Mouse (Mus musculus) midbrain, embryonic 12.5 days (tissue): ENCODE measurements around the gene Josd1. TPM values are rescaled to one million over a fixed set of nuclear protein-coding genes. Genes with fewer than 3 reads are reported as not detected.

ENCODE experiments used
- ATAC-seq: fragments of 200-750 bp; cut with Nextera tagmentation; 2 replicates; pipeline ENCODE4 v1.8.0; 2017; ENCODE audit warnings: low read depth, moderate TSS enrichment, moderate library complexity; ENCODE audit not compliant: low FRiP score
- H3K27ac ChIP-seq: fragments of 300-500 bp; sonication (generic); replicated peaks from 2 replicates; pipeline ENCODE4 v1.5.1; 2016; ENCODE audit warnings: mild to moderate bottlenecking
- H3K27me3 ChIP-seq: fragments of 300-500 bp; sonication (generic); 2 replicates; pipeline ENCODE4 v1.6.1; 2016; ENCODE audit warnings: mild to moderate bottlenecking
- H3K36me3 ChIP-seq: fragments of 300-500 bp; sonication (generic); 2 replicates; pipeline ENCODE4 v1.6.1; 2016
- H3K4me1 ChIP-seq: fragments of 300-500 bp; sonication (generic); 2 replicates; pipeline ENCODE4 v1.6.1; 2016
- H3K4me2 ChIP-seq: fragments of 300-500 bp; sonication (generic); replicated peaks from 2 replicates; pipeline ENCODE4 v1.6.1; 2016; ENCODE audit warnings: mild to moderate bottlenecking, moderate library complexity
- H3K4me3 ChIP-seq: fragments of 300-500 bp; sonication (generic); 2 replicates; pipeline ENCODE4 v1.5.1; 2016; ENCODE audit warnings: mild to moderate bottlenecking
- H3K9ac ChIP-seq: fragments of 300-500 bp; sonication (generic); replicated peaks from 2 replicates; pipeline ENCODE4 v1.6.1; 2016; ENCODE audit warnings: mild to moderate bottlenecking, moderate library complexity
- H3K9me3 ChIP-seq: fragments of 300-500 bp; sonication (generic); 2 replicates; pipeline ENCODE4 v1.6.1; 2016; ENCODE audit warnings: mild to moderate bottlenecking
- WGBS: fragments of 180-500 bp; shearing (Covaris S2); methylation state at CpG from one replicate; pipeline ENCODE4 v1.1.7; 2016; 5-methylcytosine and 5-hydroxymethylcytosine counted together
- polyA plus RNA-seq: library from polyadenylated mRNA; unstranded; fragments of >200 nt; fragmentation: Nextera tagmentation; extraction: Ambion mirVana; gene quantifications from 2 replicates; pipeline ENCODE4 v1.2.1, GENCODE M21; 2016

Josd1 gene
- polyA plus RNA-seq, 1 experiment from 2014 or later = 24.8 TPM

DNA sequence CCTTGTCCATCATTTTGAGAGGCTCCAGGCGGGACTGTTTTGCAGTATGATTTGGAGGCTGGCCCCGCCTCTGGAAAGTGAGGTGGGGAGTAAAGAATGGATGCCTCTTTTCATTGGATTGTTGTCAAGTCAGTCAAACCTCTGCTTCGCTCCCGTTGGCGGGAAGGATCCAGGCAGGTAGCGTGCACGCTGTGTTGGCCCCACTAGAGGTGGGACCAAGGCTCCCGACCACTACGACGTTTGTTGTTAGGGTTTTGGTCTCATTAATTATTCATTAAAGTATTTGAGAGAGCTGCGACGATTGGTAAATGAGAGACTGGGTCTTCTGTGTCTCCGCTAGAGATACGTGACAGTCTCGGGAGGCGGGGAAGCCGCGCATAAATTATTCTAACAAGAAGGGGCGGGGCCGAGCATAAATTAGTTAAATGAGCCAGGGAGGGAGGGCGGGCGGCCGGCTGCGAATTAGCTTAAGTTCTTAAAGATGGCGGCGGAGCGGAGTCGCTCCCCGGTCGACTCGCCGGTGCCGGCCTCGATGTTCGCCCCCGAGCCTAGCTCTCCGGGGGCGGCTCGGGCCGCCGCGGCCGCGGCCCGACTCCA is 2.8 kb upstream of the Josd1 start, which contains the start of gene Gtpbp1:
TSS of gene Gtpbp1 (plus strand) at position 420 of the 597 bp plus-strand sequence.
- Histone ChIP-seq H3K9ac (peak within 1 kb of the TSS; percentile 88), H3K4me3 (peak within 1 kb of the TSS; percentile 94), H3K27me3 (0 out of 2 replicates have a peak, but pooled peaks cover 4% of the 10 kb centered on the region), H3K27ac (peak within 1 kb of the TSS; percentile 89), H3K9me3 (no peaks in the 10 kb centered on the region), H3K4me2 (peak within 1 kb of the TSS; percentile 98), H3K36me3 (peaks cover 5% of the 10 kb centered on the region; the same call in 1 of the 2 replicates), H3K4me1 (peaks cover 45% of the 10 kb centered on the region)
- ATAC-seq = peak; percentile 97
- under 1% methylated on average over 45 of the region's 45 CpGs for WGBS

DNA sequence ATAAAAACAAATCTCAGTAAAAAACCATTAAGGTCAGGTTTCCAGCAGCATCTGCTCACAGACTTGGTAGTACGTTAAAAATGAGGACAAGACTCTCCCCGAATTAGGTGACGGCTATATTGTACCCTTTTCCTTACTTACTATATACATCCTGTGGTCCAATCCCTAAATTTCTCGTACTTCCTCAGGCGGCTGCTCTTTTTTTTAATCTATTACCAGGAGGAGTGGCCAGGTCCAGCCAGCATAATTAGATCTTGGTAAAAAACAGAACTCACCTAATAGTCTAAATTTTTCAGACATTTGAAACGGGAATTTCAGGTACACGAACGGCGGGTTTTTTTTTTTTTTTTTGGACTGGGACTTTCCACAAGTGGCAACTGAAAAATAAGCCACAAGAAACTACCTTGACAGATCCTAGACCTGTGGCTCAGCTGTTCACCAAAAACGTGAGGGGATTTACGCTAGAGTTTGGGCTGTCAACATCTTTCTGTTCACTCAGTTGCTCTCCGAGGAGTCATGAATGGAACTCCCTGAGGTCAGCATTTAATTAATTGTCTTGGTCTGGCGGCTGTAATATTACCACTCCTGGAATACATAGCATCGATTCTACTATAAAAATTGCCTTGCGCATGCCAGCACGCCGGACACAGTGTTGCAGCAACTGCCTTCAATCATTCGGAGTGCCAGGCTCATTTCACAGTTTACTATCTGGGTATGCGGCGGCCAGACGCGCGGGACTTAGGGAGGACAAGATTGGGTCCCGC is 2.1 kb upstream of the Josd1 start:
- ATAC-seq = no peak
- H3K4me1 ChIP-seq = peaks cover 52% of the 10 kb centered on the region
- H3K9ac ChIP-seq = no peak overlapping the region

DNA sequence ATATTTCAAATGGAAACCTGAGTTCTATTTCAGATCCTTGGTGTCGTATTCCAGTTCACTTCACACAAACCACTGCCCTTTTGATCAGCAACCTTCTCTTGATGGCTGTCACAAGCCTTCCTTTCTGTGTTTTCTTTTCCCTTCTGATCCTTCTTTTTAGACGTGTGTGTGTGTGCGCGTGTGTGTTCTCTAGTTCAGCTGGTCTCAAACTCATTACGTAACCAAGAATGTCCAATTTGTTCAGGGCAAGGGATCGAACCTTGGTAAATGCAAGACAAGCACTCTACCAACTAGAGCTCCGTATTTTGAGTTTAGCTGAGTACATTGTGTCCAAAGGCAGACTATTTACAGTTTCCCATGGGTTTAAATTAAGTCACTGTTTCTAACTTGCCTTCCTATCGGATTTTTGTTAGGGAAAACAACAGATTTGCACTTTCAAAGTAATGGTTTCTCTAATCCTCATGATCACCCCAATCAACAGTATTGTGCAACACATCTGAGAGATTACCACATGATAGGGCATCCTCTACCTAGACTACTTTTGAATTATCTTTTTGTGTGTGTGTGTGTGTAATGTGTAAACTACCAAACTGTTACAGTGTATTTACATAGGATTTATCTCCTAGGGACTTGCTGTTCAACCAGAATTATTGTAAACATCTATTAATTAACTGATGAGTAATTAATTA is 693 bp upstream of the Josd1 start:
- H3K27me3 ChIP-seq = 0 out of 2 replicates have a peak, but pooled peaks cover 4% of the 10 kb centered on the region
- no peaks in the 10 kb centered on the region for H3K36me3 ChIP-seq
- WGBS = 7% methylated on average over 8 of the region's 8 CpGs
- peak overlapping the region; percentile 89 for H3K4me3 ChIP-seq
- H3K9me3 ChIP-seq = no peaks in the 10 kb centered on the region
- H3K4me1 ChIP-seq = peaks cover 65% of the 10 kb centered on the region
- peak overlapping the region; percentile 84 for H3K9ac ChIP-seq
- peak overlapping the region; percentile 80 for H3K4me2 ChIP-seq
- H3K27ac ChIP-seq = peak overlapping the region; percentile 93
- ATAC-seq = no peak

More for the DNA sequence above, 2.1 kb upstream of the Josd1 start:
- H3K36me3 ChIP-seq = peaks cover 4% of the 10 kb centered on the region; the same call in 1 of the 2 replicates
- peak overlapping the region; percentile 57 for H3K4me2 ChIP-seq
- peak overlapping the region; percentile 26; the same call in 1 of the 2 replicates for H3K27ac ChIP-seq
- H3K4me3 ChIP-seq = peak overlapping the region; percentile 94
- WGBS = 17% methylated on average over 24 of the region's 24 CpGs
- H3K9me3 ChIP-seq = no peaks in the 10 kb centered on the region
- 0 out of 2 replicates have a peak, but pooled peaks cover 4% of the 10 kb centered on the region for H3K27me3 ChIP-seq

DNA sequence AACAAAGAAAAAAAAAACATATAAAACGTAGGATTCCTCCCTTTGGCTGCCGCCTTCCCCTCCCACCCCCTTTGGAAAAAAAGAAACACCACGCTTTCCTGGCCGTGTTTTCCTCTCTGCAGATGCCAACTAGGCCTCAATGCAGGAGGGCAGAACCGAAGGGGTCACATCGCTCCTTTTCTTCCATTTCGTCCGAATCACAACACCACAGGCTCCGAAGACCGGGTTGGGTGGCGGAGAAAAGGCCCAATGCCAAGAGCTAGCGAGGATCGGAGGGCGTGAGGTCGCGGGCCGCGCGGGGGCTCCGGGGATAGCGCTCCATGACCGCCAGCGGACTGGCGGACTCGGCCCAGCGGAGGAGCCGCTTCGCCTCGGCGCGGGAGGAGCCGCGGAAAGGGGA is 544 bp downstream of the Josd1 start:
- peak overlapping the region; percentile 93 for H3K27ac ChIP-seq
- no peaks in the 10 kb centered on the region for H3K36me3 ChIP-seq
- peaks cover 59% of the 10 kb centered on the region for H3K4me1 ChIP-seq
- no peak for ATAC-seq
- H3K9ac ChIP-seq = peak overlapping the region; percentile 84
- no peaks in the 10 kb centered on the region for H3K9me3 ChIP-seq
- H3K27me3 ChIP-seq = 0 out of 2 replicates have a peak, but pooled peaks cover 4% of the 10 kb centered on the region
- under 1% methylated on average over 30 of the region's 33 CpGs for WGBS
- H3K4me3 ChIP-seq = peak overlapping the region; percentile 89
- H3K4me2 ChIP-seq = peak overlapping the region; percentile 80

DNA sequence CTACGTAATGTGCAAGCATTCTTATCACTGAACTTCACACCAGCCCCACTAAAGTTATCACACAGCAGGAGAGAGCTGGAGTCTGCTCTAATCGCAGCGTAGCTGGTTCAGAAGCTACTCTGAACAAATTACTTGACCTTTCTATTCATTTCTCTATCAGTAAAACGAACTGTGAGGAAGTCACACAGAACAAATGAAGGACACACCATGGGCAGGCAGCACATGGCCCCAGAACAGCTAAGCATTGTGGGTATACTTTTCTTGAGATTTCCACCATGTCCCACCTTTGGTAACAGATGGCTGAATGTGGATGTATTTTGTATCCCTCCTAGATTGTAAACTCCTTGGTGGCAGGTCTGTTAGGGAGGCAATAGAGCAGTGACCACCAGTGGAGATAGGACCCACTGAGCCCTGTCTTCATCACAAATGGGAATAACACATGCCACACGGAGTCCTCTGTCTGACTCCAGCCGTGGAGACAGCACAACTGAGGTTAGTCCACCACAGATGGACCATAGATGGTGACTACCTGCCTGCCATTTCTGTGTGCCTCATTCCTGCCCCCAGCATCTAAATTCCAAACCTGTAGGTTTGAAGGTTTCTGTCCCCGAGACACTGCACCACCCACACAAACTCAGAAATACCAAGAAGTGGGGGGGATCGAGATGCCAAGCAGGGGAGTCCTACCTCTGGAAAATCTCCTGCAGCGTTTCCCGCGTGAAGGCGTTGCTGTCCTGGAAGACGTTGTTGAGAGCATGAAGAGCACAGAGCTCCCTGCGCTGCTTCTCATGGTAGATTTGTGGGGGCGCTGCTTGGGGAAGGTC is 1.5 kb downstream of the Josd1 start:
- H3K27ac ChIP-seq = no peak overlapping the region
- peak overlapping the region; percentile 80 for H3K4me2 ChIP-seq
- peaks cover 51% of the 10 kb centered on the region for H3K4me1 ChIP-seq
- H3K9me3 ChIP-seq = no peaks in the 10 kb centered on the region
- no peaks in the 10 kb centered on the region for H3K36me3 ChIP-seq
- WGBS = 24% methylated on average over 15 of the region's 15 CpGs
- H3K9ac ChIP-seq = peak overlapping the region; percentile 84
- 0 out of 2 replicates have a peak, but pooled peaks cover 4% of the 10 kb centered on the region for H3K27me3 ChIP-seq
- no peak for ATAC-seq
- H3K4me3 ChIP-seq = peak overlapping the region; percentile 89

DNA sequence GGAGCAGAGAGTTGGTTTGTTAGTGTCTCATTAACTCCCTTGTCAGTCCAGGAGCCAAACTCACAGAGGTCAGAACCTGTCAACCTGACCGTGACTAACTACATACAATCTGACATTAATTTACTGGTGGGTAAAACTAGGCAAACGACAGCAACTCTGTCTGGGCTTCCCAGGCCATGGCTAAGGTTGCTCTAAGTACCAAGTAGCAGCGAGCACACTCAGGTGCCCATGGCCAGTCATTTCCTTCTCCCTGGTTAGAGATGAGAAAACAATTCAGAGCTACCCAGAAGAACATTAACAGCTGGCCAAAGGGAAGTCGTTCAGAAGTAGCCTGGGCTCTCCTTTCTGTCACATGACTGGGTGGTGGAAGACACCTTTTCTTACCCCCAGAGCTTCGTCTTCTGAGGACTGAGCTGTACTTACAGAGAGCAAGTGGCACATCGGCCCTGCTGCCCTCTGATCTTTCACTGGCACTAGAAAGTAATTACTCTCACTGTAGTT is 2.5 kb downstream of the Josd1 start:
- Histone ChIP-seq H3K27ac (no peak overlapping the region), H3K4me1 (peaks cover 51% of the 10 kb centered on the region), H3K27me3 (0 out of 2 replicates have a peak, but pooled peaks cover 4% of the 10 kb centered on the region), H3K4me3 (peak overlapping the region; percentile 89), H3K9me3 (no peaks in the 10 kb centered on the region), H3K4me2 (peak overlapping the region; percentile 80), H3K36me3 (no peaks in the 10 kb centered on the region), H3K9ac (peak overlapping the region; percentile 84)
- no peak for ATAC-seq
- 66% methylated on average over 6 of the region's 6 CpGs for WGBS

DNA sequence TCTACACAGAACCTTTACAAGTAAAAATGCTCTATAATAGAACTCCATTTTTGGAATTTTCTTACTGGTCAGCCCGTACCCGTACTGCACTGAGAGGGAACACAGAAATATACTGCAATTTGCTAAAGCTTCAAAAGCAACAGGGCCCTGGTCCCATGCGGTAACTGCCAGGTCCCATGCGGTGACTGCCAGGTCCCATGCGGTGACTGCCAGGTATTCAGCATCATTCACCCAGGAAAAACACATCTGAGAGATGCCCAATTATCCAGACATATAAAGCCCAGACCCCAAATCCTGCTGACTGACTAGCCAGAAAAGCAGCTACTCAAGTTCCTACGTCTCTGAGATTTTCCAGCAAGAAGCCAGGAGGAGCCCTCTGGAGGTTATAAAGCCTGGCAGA is 3.1 kb downstream of the Josd1 start:
- Histone ChIP-seq H3K9ac (peak overlapping the region; percentile 84; the same call in 1 of the 2 replicates), H3K4me2 (peak overlapping the region; percentile 80), H3K9me3 (no peaks in the 10 kb centered on the region), H3K36me3 (no peaks in the 10 kb centered on the region), H3K4me3 (peak overlapping the region; percentile 89; the same call in 1 of the 2 replicates), H3K27ac (no peak overlapping the region), H3K4me1 (peaks cover 45% of the 10 kb centered on the region), H3K27me3 (0 out of 2 replicates have a peak, but pooled peaks cover 4% of the 10 kb centered on the region)
- ATAC-seq = no peak
- 92% methylated on average over 6 of the region's 6 CpGs for WGBS

DNA sequence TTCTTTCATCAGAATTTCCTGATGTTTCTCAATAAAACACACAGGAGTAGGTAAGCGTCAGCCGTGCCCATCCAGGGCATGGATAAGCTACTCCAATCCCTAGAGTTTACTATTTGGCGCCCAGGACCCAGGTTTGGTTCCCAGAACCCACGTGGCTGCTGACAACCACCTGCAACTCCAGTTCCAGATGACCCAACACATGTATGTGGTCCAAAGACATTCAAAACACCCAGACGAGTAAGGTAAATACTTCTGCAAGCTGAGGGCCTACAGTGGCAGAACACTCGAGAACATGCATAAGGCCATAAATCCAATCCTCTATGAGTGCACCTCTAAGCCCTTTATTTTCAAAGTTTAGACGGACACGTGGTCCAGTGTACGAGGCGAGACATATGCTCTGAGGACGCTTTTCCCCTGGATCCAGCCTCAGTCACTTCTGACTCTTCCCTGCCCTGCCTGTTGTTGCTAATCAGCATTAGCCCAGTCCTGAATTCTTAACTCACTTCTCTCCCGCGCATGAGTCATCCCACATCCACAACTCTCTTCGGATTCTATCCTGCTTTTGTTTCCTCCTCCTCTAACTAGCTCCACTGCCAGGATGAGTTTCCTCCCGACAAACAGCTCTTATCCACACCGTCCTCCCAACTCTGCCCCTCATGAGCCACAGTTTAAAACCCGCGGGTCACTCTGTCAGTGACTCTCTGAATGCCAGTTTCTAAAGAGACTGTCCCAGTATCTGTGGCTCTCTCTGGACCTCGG is 3.8 kb downstream of the Josd1 start:
- no peaks in the 10 kb centered on the region for H3K36me3 ChIP-seq
- H3K4me2 ChIP-seq = peak overlapping the region; percentile 80
- H3K27me3 ChIP-seq = no peaks in the 10 kb centered on the region
- peak overlapping the region; percentile 84; the same call in 1 of the 2 replicates for H3K9ac ChIP-seq
- WGBS = 78% methylated on average over 19 of the region's 19 CpGs
- H3K4me1 ChIP-seq = peaks cover 44% of the 10 kb centered on the region
- no peak overlapping the region for H3K27ac ChIP-seq
- no peaks in the 10 kb centered on the region for H3K9me3 ChIP-seq
- H3K4me3 ChIP-seq = no peak overlapping the region
- no peak for ATAC-seq

DNA sequence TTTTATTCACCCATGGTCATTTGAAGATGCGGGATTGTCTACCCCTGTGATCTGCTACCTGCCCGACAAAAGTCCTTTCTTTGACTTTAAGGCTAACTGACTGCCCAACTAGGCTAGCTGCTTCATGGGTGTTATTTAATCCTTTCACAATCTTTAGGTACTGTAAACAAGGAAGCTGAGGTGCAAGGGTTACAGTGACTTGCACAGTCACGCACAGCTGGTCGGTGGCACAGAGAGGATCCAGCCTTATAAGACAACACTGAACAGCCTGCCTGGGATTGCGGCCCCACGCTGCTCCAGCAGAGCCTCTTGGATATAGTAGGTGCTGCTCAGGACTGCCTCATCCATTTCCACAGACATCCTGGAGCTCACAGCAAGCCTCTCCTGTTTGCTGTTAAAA is 4.6 kb downstream of the Josd1 start:
- WGBS = 92% methylated on average over 6 of the region's 6 CpGs
- Histone ChIP-seq H3K4me1 (peaks cover 39% of the 10 kb centered on the region), H3K27me3 (no peaks in the 10 kb centered on the region), H3K4me2 (no peak overlapping the region), H3K4me3 (no peak overlapping the region), H3K9me3 (no peaks in the 10 kb centered on the region), H3K9ac (no peak overlapping the region; the same call in 1 of the 2 replicates), H3K27ac (no peak overlapping the region), H3K36me3 (no peaks in the 10 kb centered on the region)
- no peak for ATAC-seq

DNA sequence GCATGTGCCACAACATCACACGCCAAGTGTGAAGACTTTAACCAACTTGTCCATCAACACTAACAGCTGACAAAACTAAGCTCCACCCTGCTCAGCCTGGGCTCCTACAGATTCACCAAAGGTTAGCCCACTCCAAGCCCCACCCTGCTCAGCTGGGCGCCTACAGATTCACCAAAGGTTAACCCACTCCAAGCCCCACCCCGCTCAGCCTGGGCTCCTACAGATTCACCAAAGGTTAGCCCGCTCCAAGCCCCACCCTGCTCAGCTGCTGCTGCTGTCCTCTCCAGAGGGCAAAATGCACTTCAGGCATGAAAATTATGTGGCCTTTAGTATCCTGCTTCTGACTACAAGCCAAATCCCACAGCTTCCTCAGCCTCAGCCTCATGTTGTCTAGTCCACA is 5.7 kb downstream of the Josd1 start:
- H3K4me1 ChIP-seq = peaks cover 38% of the 10 kb centered on the region
- H3K27me3 ChIP-seq = no peaks in the 10 kb centered on the region
- no peak overlapping the region for H3K27ac ChIP-seq
- H3K4me2 ChIP-seq = no peak overlapping the region
- ATAC-seq = no peak
- no peaks in the 10 kb centered on the region for H3K36me3 ChIP-seq
- no peak overlapping the region for H3K9ac ChIP-seq
- H3K4me3 ChIP-seq = no peak overlapping the region
- WGBS = 85% methylated on average over 4 of the region's 4 CpGs
- H3K9me3 ChIP-seq = no peaks in the 10 kb centered on the region
